Mouse (Mus musculus) spleen, adult 2 months (tissue): ENCODE data around the gene Ache.

ENCODE experiments used
- CTCF ChIP-seq: fragments of 200-500 bp; IDR thresholded peaks from 2 replicates; pipeline ENCODE4 v1.5.1; 2011; ENCODE audit warnings: mild to moderate bottlenecking, inconsistent platforms; ENCODE audit not compliant: insufficient read depth, insufficient read length, insufficient replicate concordance; ENCODE audit errors: extremely low read depth
- POLR2A ChIP-seq: fragments of 200-500 bp; IDR thresholded peaks from 2 replicates; pipeline ENCODE4 v1.6.1; 2011; ENCODE audit warnings: low read depth, low read length, inconsistent platforms

- TF ChIP-seq CTCF: no peak
- TF ChIP-seq POLR2A: no peak
These were observed 31.3 kb downstream of the Ache start for GRCm38 (mm10) chr5:137318570-137318969.
